Mouse (Mus musculus): ENCODE measurements around the gene Usp17la.
"Not testable (repeated sequence)": the region's sequence is repeated elsewhere in the genome, so short reads cannot be mapped to it uniquely, and the experiment has no call there.

The Usp17la gene

GRCm38 (mm10) chr7:104856709-104857108 is at the start of gene Usp17la:
Gene Usp17la, plus strand, starts transcription at chr7:104857009.
- DNase-seq (ENCODE audit: low read depth) = not testable (repeated sequence)

GRCm38 (mm10) chr7:104810335-104810734 is 46.5 kb upstream of the Usp17la start:
- DNase-seq (ENCODE audit: low read depth) = not testable (repeated sequence)

- DNase-seq (ENCODE audit: low read depth) = no peak
Observed at GRCm38 (mm10) chr7:104842503-104842902, 14.3 kb upstream of the Usp17la start, which contains the start of gene Usp17lb. Gene Usp17lb, minus strand, starts transcription at chr7:104842603.

- no peak for DNase-seq (ENCODE audit: low read depth)
Observed at GRCm38 (mm10) chr7:104843731-104844287, 13.0 kb upstream of the Usp17la start.

- DNase-seq (ENCODE audit: low read depth) = not testable (repeated sequence)
Observed at GRCm38 (mm10) chr7:104851546-104851945, 5.3 kb upstream of the Usp17la start.

GRCm38 (mm10) chr7:104855248-104855750 is 1.5 kb upstream of the Usp17la start:
- DNase-seq (ENCODE audit: low read depth) = no peak

GRCm38 (mm10) chr7:104857683-104858082 is 874 bp downstream of the Usp17la start:
- no peak for DNase-seq (ENCODE audit: low read depth)

GRCm38 (mm10) chr7:104861381-104861780 is 4.6 kb downstream of the Usp17la start:
- no peak for DNase-seq (ENCODE audit: low read depth)

GRCm38 (mm10) chr7:104877731-104878130 is 20.9 kb downstream of the Usp17la start, which contains the start of gene Olfr665:
Gene Olfr665, plus strand, starts transcription at chr7:104878031.
- DNase-seq (ENCODE audit: low read depth) = no peak

GRCm38 (mm10) chr7:104895852-104896251 is 39.0 kb downstream of the Usp17la start, which contains the start of gene Olfr666:
Gene Olfr666, minus strand, starts transcription at chr7:104895952.
- no peak for DNase-seq (ENCODE audit: low read depth)

Data from induced T-regulatory cell, adult 2 months (primary cell).